Mouse (Mus musculus) adipose tissue, adult 10 weeks (tissue): ENCODE data around the gene Leo1. TPM values are rescaled to one million over a fixed set of nuclear protein-coding genes. Genes with fewer than 3 reads are reported as not detected.

ENCODE experiments used
- polyA plus RNA-seq: library from polyadenylated mRNA; stranded (reverse); fragments of 350-450 nt; fragmentation: Illumina TruSeq; extraction: RNeasy Lipid Tissue Mini Kit (QIAGEN cat#74804); gene quantifications from one replicate; pipeline ENCODE4 v1.2.3, GENCODE M21; 2014; ENCODE audit warnings: low read depth, low replicate concordance

Gene Leo1
- 17.4 TPM for polyA plus RNA-seq

DNA sequence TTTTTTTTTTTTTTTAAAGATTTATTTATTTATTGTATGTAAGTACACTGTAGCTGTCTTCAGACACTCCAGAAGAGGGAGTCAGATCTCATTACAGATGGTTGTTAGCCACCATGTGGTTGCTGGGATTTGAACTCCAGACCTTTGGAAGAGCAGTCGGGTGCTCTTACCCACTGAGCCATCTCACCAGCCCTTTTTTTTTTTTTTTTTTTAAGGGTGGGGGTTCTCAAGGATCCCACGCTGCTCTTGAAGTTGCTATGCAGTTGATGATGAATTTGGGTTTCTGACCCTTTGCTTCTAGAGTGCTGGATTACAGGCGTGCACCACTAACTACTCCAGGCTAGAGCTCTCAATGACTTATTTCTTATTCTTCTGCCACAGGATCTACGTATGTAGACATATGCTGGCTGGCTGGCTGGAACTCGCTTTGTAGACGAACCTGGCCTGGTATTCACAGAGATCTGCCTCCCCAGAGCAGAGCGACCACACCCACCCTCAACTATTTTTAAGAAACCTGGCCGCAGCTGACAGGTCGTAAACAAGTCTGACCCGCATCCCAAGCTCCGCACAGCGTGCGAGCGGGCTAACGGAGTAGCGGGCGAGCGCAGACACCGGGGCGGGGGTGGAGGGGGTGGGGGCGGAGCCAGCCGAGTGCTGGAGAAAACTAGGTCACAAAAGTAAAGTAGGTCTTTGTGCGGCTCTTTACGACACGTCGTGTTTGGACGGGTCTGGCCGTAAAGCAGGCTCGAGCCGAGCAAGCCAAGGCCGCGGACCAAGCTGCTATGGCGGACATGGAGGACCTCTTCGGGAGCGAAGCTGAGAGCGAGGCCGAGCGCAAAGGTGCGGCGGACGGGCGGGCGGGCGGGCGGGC, at the start of gene Leo1:
Leo1 (plus strand) TSS at position 729 of the 871 bp plus-strand sequence.

DNA sequence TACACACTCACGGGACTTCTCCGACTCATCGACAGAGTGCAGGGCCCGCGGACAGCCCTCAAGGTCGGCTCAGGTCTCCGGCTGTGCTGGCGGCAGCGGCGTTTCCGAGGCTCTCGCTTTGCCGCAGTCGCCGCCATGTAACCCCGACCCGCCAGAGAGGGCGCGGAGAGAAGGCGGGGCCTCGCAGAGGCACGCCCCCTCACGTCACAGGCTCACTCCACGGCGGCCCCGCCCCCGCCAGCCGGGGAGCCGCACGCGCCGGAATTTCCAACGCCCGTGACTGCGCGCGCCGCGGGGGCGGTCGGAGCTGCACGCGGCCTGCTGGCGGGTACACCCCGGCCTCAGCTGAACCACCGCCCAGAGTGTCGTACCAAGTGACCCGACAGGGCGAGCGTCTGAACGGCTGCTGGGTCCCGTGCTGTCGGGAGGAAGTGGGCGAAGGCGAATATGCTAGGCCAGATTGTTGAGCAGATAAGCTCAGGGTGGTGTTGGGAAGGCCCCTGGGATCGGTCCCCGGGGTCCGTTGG, 31.4 kb upstream of the Leo1 start, which contains the start of gene Mapk6:
Mapk6 (minus strand) TSS at position 154 of the 527 bp plus-strand sequence.

Other genes starting within 250 kb of the Leo1 start
- 1.9 TPM for gene Myo5c, start 209.5 kb upstream of the Leo1 start, polyA plus RNA-seq
- gene Gnb5, start 135.2 kb upstream of the Leo1 start, polyA plus RNA-seq, result 26.9 TPM
- 0.43 TPM for gene Bcl2l10, start 93.8 kb upstream of the Leo1 start, polyA plus RNA-seq
- 50.1 TPM for gene Mapk6, start 31.5 kb upstream of the Leo1 start, polyA plus RNA-seq
- gene Tmod3, start 118.1 kb downstream of the Leo1 start, polyA plus RNA-seq, result 45.1 TPM
- 2.7 TPM for gene Tmod2, start 169.8 kb downstream of the Leo1 start, polyA plus RNA-seq
- 9.9 TPM for gene Lysmd2, start 184.2 kb downstream of the Leo1 start, polyA plus RNA-seq
- gene Scg3, start 242.5 kb downstream of the Leo1 start, polyA plus RNA-seq, result 2.2 TPM